Mouse (Mus musculus) left cerebral cortex, postnatal 25 days (tissue): ENCODE measurements around the gene Gpt2. TPM values are rescaled to one million over a fixed set of nuclear protein-coding genes. Genes with fewer than 3 reads are reported as not detected.

Source experiments
- DNase-seq, 2 experiments: peaks; one replicate each; pipeline ENCODE4 v3.0.0; 2022; ENCODE audit warnings: low spot score in 2 of 2, mixed read lengths in 1 of 2
- intact Hi-C: fragments of 180-260 bp; cut with DNase I; formaldehyde crosslinking; loops from one replicate; pipeline ENCODE4 v1.15.1; 2025
- total RNA-seq, 2 experiments: library from RNA; stranded (reverse); gene quantifications; 2 replicates each; pipeline ENCODE4 v1.2.3; 2021

Gene Gpt2
- 10 to 100 TPM; 52.8 to 60.2 TPM for total RNA-seq

DNA sequence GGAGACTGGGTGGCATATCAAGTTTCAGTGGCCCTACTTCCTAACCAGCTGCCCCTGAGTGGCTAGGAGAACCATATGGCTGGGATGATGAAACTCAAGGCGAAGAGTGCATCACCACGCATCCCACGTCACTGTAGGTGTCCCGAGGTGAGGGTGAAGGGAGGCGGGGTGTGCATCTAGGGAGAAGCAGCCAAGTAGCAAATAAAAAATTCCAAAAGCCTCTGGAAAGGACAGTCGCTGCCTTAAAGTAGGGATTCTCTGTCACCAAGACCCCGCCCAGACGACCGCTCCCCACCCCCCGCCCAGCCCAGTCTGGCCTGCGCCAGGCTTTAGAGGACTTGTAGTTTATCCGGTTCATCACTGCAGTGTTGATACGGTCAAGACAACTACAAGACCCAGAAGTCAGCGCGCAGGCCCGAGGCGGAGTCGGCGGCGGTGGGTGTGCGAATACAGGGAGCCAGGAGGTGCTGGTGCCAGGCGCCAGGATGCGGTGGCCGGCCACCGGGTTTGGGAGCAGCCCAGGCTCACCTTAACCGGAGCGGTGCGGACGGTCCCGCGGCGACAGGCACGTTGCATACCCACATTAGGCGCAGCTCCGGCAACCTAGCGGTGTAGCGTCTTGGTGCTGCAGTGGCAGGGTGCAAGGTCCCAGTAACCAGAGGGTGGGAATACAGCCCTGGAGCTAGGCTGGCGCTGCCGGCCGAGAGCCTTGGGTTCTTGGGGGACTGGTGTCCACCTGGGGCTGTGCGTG is at the start of gene Gpt2:
Gene Gpt2 (plus strand): TSS at position 452 of the 751 bp plus-strand sequence.
- DNase-seq, result peak; percentile 95 to 99
- intact Hi-C loops, result loop anchor here (1.0 kb wide), 1 partner anchor 25 kb away; no protein-coding TSS in a partner anchor

DNA sequence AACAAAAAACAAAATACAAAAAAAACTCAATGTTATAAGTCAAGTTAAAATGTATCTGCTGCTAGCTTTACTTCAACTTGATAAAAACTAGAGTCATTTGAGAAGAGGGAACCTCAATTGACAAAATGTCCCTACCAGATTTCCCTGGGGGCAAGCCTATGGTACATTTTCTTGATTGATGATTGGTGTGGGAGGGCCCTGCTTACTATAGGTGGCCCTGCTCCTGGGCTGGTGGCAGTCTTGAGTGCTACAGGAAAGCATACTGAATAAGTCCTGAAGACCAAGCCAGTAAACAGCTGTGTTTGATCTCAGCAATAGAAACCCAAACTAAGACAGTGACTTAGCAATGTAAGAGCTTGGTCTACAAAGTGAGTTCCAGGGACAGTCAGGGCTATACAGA is 48.3 kb upstream of the Gpt2 start:
- intact Hi-C loops, result no loop called here

DNA sequence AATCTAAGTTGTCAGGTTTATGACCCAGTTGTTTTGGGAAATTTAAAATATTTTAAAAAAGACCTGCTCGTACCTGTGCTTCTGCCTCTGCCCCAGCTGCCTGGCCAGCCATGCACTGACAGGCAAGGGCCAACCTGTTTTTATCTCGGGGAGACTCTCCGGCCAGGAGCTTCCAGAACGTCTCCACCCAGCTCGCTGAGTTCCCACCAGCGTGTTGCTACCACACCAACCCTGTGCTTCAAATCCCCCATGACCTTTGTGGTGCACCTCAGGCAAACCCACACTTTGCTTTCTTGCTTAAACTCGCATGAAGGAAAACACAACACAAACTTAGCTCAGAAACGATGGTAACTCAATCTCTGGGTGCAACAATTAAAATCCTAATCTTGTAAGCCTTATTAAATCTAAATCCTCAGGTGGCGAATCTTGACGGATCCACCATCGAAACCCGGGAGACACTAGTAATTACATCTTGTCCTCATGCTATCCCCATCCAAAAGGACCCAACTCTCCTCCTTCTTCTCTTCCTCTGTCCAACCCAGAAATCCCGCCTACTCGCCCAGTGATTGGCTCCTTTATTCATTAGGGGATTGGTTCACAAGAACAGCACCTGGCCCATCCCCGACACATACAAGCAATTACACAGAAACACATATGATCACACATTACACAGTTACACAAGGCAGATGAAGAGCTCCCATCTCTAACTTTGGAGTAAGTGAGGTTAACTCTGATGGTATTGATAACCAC is 46.3 kb upstream of the Gpt2 start:
- intact Hi-C loops, result no loop called here
- no peak for DNase-seq

More for the DNA sequence above, 48.3 kb upstream of the Gpt2 start:
- DNase-seq, result no peak

DNA sequence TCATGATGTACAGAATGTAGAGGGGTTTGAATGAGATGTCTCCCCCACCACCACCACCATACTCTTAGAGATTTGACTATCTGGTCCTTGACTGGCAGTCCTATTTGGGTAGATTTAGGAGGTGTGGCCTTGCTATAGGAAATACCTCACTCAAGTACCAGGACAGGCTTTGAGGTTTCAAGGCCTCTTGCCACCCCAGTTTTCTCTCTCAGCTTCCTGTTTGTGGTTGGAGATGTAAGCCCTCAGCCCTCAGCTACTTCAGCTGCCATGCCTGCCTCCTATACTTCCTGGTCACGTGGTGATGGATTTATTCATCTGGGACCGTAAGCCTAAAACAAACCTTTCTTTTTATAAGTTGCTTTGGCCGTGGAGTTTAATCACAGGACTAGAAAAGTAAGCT is 42.0 kb upstream of the Gpt2 start:
- intact Hi-C loops, result no loop called here
- no peak for DNase-seq

DNA sequence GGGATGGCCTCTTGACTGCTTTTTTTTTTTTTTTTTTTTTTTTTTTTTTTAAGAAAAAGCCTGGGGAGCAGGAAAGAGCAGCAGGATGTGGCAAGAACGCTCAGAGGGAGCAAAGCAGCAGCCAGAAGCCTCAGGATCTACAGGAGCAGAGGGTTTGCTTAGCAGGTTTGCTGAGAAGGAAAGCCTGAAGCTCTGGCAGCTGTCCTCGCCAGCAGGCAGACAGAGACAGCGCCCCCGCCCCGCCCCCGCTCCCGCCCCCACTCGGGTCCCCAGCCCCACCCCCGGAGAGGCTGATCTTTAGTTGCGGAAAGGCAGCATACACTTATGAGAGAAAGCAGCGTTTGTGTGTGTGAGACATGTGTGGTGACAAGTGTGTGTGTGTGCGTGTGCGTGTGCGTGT is 40.0 kb upstream of the Gpt2 start:
- intact Hi-C loops, result no loop called here
- DNase-seq, result no peak

DNA sequence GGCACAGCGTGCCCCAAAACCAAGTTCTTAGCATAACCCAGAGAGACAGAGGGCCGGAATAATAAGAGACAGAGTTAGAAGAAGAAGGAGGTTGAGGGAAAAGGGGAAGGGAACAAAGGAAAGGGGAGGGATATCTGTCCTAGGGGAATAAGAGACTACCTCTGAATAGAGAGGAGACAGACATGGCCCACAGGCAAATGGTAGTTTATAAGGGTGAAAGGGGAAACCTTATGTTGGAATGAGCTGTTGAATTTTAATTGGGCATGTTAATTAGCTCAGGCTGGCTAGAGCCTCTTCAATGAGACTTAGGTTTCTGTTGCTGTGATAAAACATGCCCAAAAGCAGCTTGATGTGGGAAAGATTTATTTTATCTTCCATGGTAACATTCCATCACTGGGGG is 39.1 kb upstream of the Gpt2 start:
- DNase-seq, result no peak
- intact Hi-C loops, result no loop called here

DNA sequence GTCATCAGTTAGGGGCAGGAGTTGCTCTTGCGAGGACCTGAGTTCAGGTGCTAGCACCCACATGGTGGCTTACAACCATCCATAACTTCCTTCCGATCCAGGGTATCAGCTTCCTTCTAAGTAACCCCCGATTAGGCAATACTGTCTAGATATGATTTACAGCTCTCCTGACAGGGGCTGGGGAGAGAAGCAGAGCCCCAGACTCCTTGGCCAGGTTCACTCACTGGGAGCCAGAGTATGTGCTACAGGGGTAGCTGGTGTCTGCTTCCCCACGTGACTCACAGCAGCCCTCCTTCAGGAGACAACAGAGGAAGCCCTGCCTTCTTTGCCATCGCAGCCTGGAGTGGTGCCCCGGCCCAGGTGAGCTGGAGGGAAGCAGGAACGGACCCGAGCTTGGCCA is 37.6 kb upstream of the Gpt2 start:
- DNase-seq, result no peak
- intact Hi-C loops, result loop anchor here (5.0 kb wide), 1 partner anchor 1133 kb away; no protein-coding TSS in a partner anchor

DNA sequence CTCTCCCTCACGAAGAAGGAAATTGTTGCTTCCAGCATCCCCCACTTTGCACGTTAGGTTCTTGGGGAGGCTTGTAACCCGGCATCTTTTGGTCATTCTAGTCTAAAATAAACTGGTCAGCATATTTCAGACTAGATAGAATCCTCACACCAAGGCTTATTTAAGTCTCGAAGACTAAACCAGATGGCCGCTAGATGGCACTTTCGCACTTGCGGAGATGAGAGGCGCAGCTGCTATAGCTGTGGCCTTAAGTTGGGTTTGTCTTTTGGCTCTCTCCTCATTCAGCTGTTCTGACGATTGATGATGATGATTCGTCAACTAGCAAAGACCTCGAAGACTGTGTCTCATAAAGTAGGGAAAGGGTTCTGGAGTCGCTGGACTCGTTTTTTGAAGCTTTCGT is 35.8 kb upstream of the Gpt2 start:
- intact Hi-C loops, result loop anchor here (1.0 to 5.0 kb wide), 3 partner anchors 70 to 1131 kb away; no protein-coding TSS in a partner anchor

DNA sequence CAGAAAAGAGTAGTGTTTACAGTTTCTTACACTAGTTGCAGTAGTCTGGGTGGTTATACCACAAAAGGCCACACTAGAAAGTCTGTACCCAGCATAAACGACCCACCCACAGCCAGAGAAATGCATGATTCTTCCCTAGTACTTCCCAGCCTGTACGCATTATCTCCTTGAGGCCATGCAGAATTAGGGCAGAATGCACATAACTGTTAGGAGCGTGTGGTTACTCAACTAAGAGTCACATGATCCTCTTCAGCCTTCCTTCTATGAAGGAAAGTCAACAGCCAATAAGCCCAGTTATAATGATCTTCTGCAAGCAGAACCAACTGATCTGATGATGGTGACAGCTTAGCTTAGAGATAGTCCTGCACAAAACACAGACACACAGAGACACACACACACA is 32.8 kb upstream of the Gpt2 start:
- intact Hi-C loops, result loop anchor here (5.0 kb wide), 1 partner anchor 1128 kb away; no protein-coding TSS in a partner anchor
- no peak for DNase-seq

More for the DNA sequence above, 35.8 kb upstream of the Gpt2 start:
- peak; percentile 44 to 76 for DNase-seq

DNA sequence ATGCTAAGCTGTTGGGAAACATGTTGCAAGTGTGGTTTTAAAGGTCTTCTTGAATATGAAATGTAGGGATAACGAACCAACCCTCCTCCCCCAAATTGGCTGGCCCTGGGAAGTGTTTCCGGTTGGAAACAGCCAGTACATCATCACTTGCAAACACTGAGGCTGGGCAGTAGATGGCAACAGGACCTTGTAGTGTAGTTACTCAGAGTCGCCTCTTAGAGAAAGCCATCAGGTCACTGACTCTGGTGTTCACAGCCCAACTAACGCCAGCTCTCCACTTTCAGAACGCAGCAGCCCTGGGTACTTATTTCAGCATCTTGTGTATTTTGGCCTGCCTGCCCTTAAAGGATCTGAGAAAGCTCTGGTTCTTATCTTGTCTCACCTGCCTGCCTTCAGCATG is 31.6 kb upstream of the Gpt2 start:
- intact Hi-C loops, result no loop called here
- DNase-seq, result no peak

DNA sequence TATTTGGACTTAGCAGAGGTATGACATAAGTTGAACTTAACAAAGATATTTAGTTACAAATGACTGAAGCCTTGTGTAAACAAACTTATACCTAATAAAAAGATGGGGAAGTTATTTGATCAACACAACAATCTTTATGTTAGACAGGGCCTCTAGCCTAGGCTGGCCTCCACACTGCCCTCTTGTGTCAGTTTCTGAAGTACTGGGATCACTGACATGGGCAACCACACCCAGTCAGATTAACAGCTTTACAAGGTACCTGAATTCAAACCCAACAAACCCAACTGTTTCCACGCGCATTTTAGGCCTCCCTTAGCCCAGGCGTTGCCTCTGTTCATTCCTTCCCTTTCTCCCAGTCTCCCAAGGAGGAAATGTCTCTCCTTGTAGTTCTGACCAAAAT is 31.0 kb upstream of the Gpt2 start:
- no peak for DNase-seq
- intact Hi-C loops, result no loop called here

DNA sequence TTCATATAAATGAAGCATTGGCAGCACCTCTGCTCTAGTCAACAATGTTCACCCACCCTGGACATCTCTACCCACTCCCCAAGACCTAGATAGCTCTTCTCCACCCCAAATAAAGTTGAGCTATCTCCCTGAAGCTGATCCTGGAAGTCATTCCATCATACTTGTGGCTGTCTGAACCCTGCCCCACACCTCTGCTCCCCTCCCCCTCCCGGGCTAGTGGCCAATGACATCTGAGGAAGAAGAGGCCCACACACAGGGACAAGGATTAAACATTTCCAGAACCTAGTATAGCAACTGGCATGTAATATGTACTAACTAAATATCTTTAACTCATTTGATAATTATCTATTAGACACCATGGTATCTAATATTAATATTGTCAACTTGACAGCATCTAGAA is 29.9 kb upstream of the Gpt2 start:
- no peak for DNase-seq
- intact Hi-C loops, result no loop called here

DNA sequence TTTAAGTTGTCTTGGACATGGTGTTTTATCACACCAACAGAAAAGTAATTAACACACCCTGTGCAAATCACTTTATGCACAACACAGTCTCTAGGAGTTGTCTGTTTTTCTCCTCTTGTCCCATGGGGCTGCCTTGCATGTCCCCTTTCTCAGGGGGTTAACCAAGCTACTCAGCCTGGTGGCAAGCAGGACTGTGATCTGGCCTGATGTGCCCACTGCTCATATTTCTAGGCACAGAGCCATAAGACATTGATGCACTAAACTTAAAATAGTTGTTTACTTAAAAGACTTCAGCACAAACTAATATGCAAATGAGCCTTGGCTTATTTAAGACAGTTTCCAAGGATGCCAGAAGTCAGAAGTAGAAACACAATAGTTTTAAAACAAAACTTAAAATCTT is 28.1 kb upstream of the Gpt2 start:
- DNase-seq, result no peak
- intact Hi-C loops, result no loop called here

DNA sequence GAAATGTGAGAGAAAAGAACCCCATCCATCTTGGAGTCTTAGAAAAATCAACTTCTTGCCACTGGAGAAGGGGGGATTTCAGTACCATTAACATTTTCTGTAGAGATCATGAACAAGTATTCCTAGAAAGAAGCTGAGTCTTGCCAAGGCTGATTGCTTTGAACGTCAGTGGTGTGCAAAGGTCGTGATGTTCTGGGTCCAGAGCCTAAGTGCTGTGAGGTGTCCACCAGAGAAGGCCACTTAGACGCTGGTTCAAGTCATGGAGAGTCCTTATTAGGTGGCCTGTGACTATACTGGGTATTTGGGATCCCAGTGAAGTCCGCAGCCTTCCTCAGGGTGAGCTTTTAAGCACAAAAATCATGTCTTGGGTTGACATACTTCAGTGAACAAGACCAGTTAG is 26.3 kb upstream of the Gpt2 start:
- intact Hi-C loops, result no loop called here
- DNase-seq, result no peak

DNA sequence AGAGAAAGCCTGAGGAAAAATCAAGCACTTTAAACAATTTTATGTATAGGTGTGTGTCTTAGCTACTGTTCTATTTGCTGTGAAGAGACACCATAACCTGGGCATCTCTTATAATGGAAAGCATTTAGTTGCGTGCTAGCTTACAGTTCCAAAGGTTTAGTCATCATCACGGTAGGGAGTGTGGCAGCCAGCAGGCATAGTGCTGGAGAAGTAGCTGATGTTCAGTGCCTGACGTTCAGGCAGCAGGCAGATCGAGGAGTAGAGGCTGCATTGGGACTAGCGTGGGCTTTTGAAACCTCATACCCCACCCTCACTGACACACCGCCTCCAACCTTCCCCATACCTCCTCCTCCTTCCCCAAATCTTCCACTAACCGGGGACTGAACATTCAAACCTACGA is 21.6 kb upstream of the Gpt2 start:
- intact Hi-C loops, result no loop called here
- DNase-seq, result no peak

DNA sequence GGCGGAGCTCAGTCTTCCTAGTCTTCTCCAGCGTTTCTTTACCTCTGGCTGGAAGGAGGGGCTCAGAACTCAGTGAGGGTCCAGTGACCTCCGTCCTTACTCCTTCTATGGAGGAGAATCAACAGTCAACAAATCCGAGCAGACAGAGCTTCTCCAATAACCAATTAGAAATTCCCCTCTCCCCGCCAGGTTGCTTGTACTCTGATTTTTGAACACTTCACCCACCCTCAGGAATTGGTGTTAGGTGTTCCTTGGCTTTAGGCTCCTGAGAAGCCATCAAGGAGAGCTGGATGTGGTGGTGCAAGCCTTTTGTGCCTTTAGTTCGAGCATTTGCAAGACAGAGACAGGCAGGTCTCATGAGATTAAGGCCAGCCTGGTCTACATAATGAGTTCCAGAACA is 19.6 kb upstream of the Gpt2 start:
- intact Hi-C loops, result no loop called here

DNA sequence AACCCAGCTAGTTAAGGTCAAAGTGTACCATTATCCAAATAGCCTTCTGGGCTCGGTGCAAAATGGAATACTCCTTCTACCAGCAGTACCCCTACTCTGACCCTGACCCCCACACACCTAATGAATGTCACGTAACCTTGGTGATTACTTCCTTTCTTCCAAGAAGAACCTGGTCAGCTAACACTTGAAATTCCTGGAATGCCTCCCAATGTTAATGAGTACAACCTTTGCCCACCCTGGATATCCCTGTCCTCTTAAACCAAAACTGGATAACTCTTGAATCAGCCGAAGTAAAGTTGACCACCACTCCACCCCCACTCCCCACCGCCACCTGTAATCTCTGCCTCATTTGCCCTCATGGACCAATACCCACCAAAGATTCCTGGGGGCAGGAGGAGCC is 19.1 kb upstream of the Gpt2 start:
- DNase-seq, result no peak
- intact Hi-C loops, result no loop called here

More for the DNA sequence above, 19.6 kb upstream of the Gpt2 start:
- no peak for DNase-seq

DNA sequence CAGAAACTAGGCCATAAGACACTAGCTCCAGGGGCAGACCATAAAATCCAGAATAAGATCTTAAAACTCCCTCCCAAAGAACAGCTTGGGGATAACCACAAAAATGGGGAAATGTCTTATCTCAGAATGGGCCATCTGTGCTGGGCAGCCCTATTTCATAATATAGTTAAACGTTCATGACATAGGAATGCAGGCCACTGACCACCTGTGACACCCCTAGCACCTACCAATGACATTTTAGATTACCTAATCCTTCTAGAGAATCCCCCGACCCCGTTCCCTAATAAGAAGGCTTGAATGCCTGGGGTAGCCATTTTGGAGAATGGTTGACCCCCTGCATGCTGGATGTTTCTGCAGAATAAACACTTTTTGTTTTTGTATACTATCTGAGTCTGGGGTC is 17.5 kb upstream of the Gpt2 start:
- intact Hi-C loops, result no loop called here
- DNase-seq, result no peak

DNA sequence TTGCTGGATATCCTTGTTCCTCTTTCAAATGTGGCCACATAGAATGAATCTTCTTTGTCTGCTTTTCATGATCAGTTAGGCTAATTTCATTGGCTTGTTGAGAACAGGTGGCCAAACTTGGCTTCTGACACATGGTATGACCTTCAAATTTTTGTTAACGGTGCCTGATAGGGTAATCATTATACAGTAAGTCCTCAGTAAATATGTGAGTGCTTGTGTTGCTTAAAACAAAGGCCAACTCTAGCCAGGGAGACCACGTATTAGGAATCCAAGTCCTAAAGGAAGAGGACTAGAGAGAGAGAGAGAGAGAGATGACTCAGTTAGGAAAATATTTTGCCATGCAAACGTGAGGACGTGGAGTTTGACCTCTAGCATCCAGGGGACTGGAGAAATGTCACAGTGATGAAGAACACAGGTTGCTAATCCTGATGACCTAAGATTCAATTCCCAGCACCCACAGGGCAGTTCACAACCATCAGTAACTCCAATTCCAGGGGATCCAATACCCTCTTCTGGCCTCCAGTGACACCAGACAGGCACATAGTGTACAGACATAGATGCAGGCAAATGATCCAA is 15.3 kb upstream of the Gpt2 start:
- intact Hi-C loops, result no loop called here

DNA sequence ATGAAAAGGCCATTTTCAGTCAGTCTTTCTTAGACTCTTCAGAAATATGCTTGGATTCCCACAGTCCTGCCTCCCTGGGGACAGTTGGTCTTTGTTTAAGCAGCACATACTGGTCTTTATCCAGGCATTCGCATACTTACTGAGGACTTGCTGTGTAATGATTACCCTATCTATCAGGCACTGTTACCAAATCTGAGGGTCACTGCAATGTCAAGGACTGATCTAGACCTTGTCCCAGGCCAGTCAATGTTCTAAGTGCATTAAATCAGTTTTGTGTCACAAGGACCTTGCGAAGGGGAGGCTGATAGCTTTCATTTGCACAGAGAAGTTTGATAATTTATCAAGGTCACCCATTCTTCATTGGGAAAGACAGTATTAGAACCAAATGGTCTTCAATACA is 14.0 kb upstream of the Gpt2 start:
- DNase-seq, result no peak
- intact Hi-C loops, result no loop called here

More for the DNA sequence above, 15.3 kb upstream of the Gpt2 start:
- DNase-seq, result no peak

DNA sequence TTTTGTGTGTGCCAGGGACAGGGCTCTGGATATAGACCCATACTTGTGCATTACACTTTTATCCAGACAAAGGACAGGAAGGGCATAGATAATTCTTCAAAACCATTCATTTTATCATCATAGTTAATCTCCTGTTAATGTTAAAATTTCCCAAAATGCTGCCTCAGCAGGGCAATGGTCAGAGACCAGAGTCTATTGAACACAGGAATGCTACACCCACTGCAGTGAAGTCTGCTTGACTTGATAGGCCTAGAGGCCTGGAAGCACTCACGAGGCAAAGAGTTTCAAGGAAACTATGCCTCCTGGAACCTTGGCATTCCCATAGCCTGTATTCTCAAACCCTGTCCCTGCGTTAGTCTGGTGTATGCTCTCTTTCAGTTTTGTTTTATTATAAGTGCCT is 12.7 kb upstream of the Gpt2 start:
- no peak for DNase-seq
- intact Hi-C loops, result no loop called here
